Comparison of ENCODE assay signal across 22 mouse cellular contexts in genomic region chr6:112267661-112268357, GRCm38 (mm10). TPM values are rescaled to one million over a fixed set of nuclear protein-coding genes. Genes with fewer than 3 reads are reported as not detected.
DNase-seq lines count a peak whose midpoint lies in the region; ATAC-seq lines count a peak whose summit lies in the region.
"Had no signal": no experiment of that assay in that cellular context is flagged by ENCODE, and none has a peak within 500 bp of the region (broad histone marks: within the 10 kb centered on the region; RNA-seq: fewer than 3 reads in every experiment).

No protein-coding gene starts in this region.

- 51% methylated on average over 6 of the region's 6 CpGs for WGBS in lung, embryonic 16.5 days
- 49% methylated on average over 6 of the region's 6 CpGs for WGBS in embryonic facial prominence, embryonic 13.5 days
- WGBS in stomach, embryonic 16.5 days = 72% methylated on average over 6 of the region's 6 CpGs
- 94% methylated on average over 6 of the region's 6 CpGs for WGBS in midbrain, embryonic 10.5 days

- H3K4me3 ChIP-seq in lung, embryonic 16.5 days (ENCODE audit: low read length) = no peak overlapping the region
- no peak overlapping the region for H3K4me3 ChIP-seq in embryonic facial prominence, embryonic 13.5 days
- H3K4me3 ChIP-seq in stomach, embryonic 16.5 days (replicated peaks; ENCODE audit: low read length) = no peak overlapping the region
- H3K4me3 ChIP-seq in midbrain, embryonic 10.5 days = no peak overlapping the region
- H3K4me3 ChIP-seq: hindbrain, embryonic 13.5 days; left cerebral cortex, adult 2 months; liver, embryonic 13.5 days had no signal

- peaks cover 4% of the 10 kb centered on the region for H3K4me1 ChIP-seq in lung, embryonic 16.5 days (replicated peaks; ENCODE audit: control insufficient read depth, insufficient read depth, low read length)
- peaks cover 34% of the 10 kb centered on the region for H3K4me1 ChIP-seq in embryonic facial prominence, embryonic 13.5 days
- 0 out of 2 replicates have a peak, but pooled peaks cover 3% of the 10 kb centered on the region for H3K4me1 ChIP-seq in stomach, embryonic 16.5 days (ENCODE audit: control insufficient read depth, insufficient read depth, low read length)
- H3K4me1 ChIP-seq in midbrain, embryonic 10.5 days = no peaks in the 10 kb centered on the region
- H3K4me1 ChIP-seq: liver, embryonic 13.5 days had no signal

- no peaks in the 10 kb centered on the region for H3K27me3 ChIP-seq in lung, embryonic 16.5 days (ENCODE audit: control insufficient read depth, insufficient read depth, low read depth, low read length)
- H3K27me3 ChIP-seq in embryonic facial prominence, embryonic 13.5 days = peaks cover 9% of the 10 kb centered on the region; the same call in 1 of the 2 replicates
- no peaks in the 10 kb centered on the region for H3K27me3 ChIP-seq in stomach, embryonic 16.5 days (ENCODE audit: control insufficient read depth, insufficient read depth, low read length)
- peaks cover 10% of the 10 kb centered on the region; the same call in 1 of the 2 replicates for H3K27me3 ChIP-seq in midbrain, embryonic 10.5 days (ENCODE audit: low read depth, poor library complexity, severe bottlenecking)
- H3K27me3 ChIP-seq: Patski had no signal

- H3K4me2 ChIP-seq in lung, embryonic 16.5 days (ENCODE audit: low read depth, low read length) = no peak overlapping the region
- no peak overlapping the region for H3K4me2 ChIP-seq in embryonic facial prominence, embryonic 13.5 days
- H3K4me2 ChIP-seq in stomach, embryonic 16.5 days (ENCODE audit: low read depth, low read length) = no peak overlapping the region
- H3K4me2 ChIP-seq: heart, embryonic 11.5 days; hindbrain, embryonic 13.5 days; liver, embryonic 13.5 days had no signal

- peak; percentile 59 for DNase-seq in heart, adult 11 months
- DNase-seq in heart, adult 9 months (ENCODE audit: low spot score in 2 of 2) = no peak
- no peak for DNase-seq in lung, postnatal 10 days
- no peak for DNase-seq in midbrain, embryonic 10.5 days (ENCODE audit: low spot score)
- DNase-seq: adrenal gland, postnatal 25 days; cerebellum, adult 18-20 months; cerebellum, postnatal 25 days; embryo, embryonic 11 days; gastrocnemius, postnatal 36 days; kidney, adult 2 months; kidney, postnatal 4 days; layer of hippocampus, adult 9-11 months; liver, embryonic 13.5 days; right cerebral cortex, postnatal 25 days had no signal

- ATAC-seq in lung, embryonic 16.5 days (ENCODE audit: low read depth) = peak; percentile 63
- ATAC-seq in embryonic facial prominence, embryonic 13.5 days (ENCODE audit: insufficient number of reproducible peaks, insufficient read depth, low FRiP score, low TSS enrichment, low read depth) = no peak
- no peak for ATAC-seq in stomach, embryonic 16.5 days (ENCODE audit: insufficient read depth, low FRiP score)
- ATAC-seq: inflammation-experienced regulatory T-cells, adult 6 months; Patski had no signal

- no peak overlapping the region for H3K27ac ChIP-seq in lung, embryonic 16.5 days (ENCODE audit: low read length)
- peak overlapping the region; percentile 89 for H3K27ac ChIP-seq in embryonic facial prominence, embryonic 13.5 days
- H3K27ac ChIP-seq in stomach, embryonic 16.5 days (ENCODE audit: low read length) = peak overlapping the region; percentile 12; the same call in 1 of the 2 replicates
- no peak overlapping the region for H3K27ac ChIP-seq in midbrain, embryonic 10.5 days (replicated peaks)
- H3K27ac ChIP-seq: hindbrain, embryonic 13.5 days; left cerebral cortex, adult 2 months; liver, embryonic 13.5 days had no signal

- H3K9me3 ChIP-seq in lung, embryonic 16.5 days (ENCODE audit: control insufficient read depth, low read length) = no peaks in the 10 kb centered on the region
- H3K9me3 ChIP-seq in embryonic facial prominence, embryonic 13.5 days = no peaks in the 10 kb centered on the region
- no peaks in the 10 kb centered on the region for H3K9me3 ChIP-seq in stomach, embryonic 16.5 days (replicated peaks; ENCODE audit: control insufficient read depth, low read length)
- H3K9me3 ChIP-seq in midbrain, embryonic 10.5 days (replicated peaks) = no peaks in the 10 kb centered on the region
- H3K9me3 ChIP-seq: hindbrain, embryonic 13.5 days; liver, embryonic 13.5 days had no signal

- no peaks in the 10 kb centered on the region for H3K36me3 ChIP-seq in lung, embryonic 16.5 days (ENCODE audit: control insufficient read depth, insufficient read depth, low read length)
- H3K36me3 ChIP-seq in embryonic facial prominence, embryonic 13.5 days = no peaks in the 10 kb centered on the region
- no peaks in the 10 kb centered on the region for H3K36me3 ChIP-seq in stomach, embryonic 16.5 days (ENCODE audit: control insufficient read depth, insufficient read depth, low read length)
- H3K36me3 ChIP-seq in midbrain, embryonic 10.5 days = no peaks in the 10 kb centered on the region
- H3K36me3 ChIP-seq: hindbrain, embryonic 13.5 days; liver, embryonic 13.5 days had no signal

- H3K9ac ChIP-seq in lung, embryonic 16.5 days (ENCODE audit: low read length) = no peak overlapping the region
- no peak overlapping the region for H3K9ac ChIP-seq in embryonic facial prominence, embryonic 13.5 days
- H3K9ac ChIP-seq in stomach, embryonic 16.5 days (ENCODE audit: low read length) = no peak overlapping the region
- H3K9ac ChIP-seq: hindbrain, embryonic 13.5 days; liver, embryonic 13.5 days had no signal

RNA-seq across cellular contexts. Expression of gene Lmcd1, which starts 5.7 kb away (rescaled TPM):
- 33.3 and 33.4 TPM in 2 replicates for polyA plus RNA-seq in lung, embryonic 16.5 days (2015; fragmentation: Nextera tagmentation; extraction: Ambion mirVana)
- polyA plus RNA-seq in embryonic facial prominence, embryonic 13.5 days (2015; fragmentation: Nextera tagmentation; extraction: Ambion mirVana) = 54.9 and 73.0 TPM in 2 replicates
- 15.3 and 30.2 TPM in 2 replicates for polyA plus RNA-seq in stomach, embryonic 16.5 days (2015; fragmentation: Nextera tagmentation; extraction: Ambion mirVana)
- 0.95 and 1.8 TPM in 2 replicates for polyA plus RNA-seq in midbrain, embryonic 10.5 days (2016; fragmentation: Nextera tagmentation; extraction: Ambion mirVana)
- polyA plus RNA-seq: inflammation-experienced regulatory T-cells, adult 6 months had no signal

Comparison
In these comparisons a context has a peak if more than half of its experiments do, and no peak if none do; other contexts are left out.
1. H3K27ac ChIP-seq: peak in embryonic facial prominence, embryonic 13.5 days (single experiment) and stomach, embryonic 16.5 days (single experiment); none in lung, embryonic 16.5 days (single experiment) and midbrain, embryonic 10.5 days (single experiment).